Mouse (Mus musculus) adrenal gland, postnatal 0 days (tissue): ENCODE measurements around the gene P3h1. TPM values are rescaled to one million over a fixed set of nuclear protein-coding genes. Genes with fewer than 3 reads are reported as not detected.

Source experiments
- polyA plus RNA-seq: library from polyadenylated mRNA; unstranded; fragments of >200 nt; fragmentation: Nextera tagmentation; extraction: Ambion mirVana; gene quantifications from 2 replicates; pipeline ENCODE4 v1.2.1, GENCODE M21; 2015

Gene P3h1
- 30.4 and 39.4 TPM in 2 replicates for polyA plus RNA-seq

GRCm38 (mm10) chr4:119232410-119233255, at the start of gene P3h1, which contains the start of gene AU022252:
P3h1 (plus strand) TSS chr4:119232915.
AU022252 (minus strand) TSS chr4:119232712.

GRCm38 (mm10) chr4:119189864-119190263, 42.9 kb upstream of the P3h1 start, which contains the start of gene Ermap:
Ermap (minus strand) TSS chr4:119190011.

GRCm38 (mm10) chr4:119194909-119195581, 37.7 kb upstream of the P3h1 start, which contains the start of gene Svbp:
Svbp (plus strand) TSS chr4:119195306.

GRCm38 (mm10) chr4:119218169-119218568, 14.5 kb upstream of the P3h1 start, which contains the start of gene Tmem269:
Tmem269 (minus strand) TSS chr4:119218217.

DNA sequence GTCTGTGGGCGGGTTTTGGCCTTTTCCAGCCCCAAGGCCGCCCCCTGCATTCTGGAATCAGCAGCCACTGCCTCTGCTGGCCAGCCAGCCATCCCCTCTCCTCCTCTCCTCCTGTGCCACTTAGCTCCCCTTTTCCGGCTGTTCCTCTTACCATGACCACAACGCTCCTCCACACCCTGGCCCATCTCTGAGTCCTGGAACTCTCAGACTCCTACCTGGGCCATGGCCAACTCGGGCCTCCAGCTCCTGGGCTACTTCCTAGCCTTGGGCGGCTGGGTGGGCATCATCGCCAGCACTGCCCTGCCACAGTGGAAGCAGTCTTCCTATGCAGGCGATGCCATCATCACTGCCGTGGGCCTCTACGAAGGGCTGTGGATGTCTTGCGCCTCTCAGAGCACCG, 22.6 kb downstream of the P3h1 start, which contains the start of gene Cldn19:
Gene Cldn19, plus strand, starts transcription at position 64 of the 400 bp plus-strand sequence.

DNA sequence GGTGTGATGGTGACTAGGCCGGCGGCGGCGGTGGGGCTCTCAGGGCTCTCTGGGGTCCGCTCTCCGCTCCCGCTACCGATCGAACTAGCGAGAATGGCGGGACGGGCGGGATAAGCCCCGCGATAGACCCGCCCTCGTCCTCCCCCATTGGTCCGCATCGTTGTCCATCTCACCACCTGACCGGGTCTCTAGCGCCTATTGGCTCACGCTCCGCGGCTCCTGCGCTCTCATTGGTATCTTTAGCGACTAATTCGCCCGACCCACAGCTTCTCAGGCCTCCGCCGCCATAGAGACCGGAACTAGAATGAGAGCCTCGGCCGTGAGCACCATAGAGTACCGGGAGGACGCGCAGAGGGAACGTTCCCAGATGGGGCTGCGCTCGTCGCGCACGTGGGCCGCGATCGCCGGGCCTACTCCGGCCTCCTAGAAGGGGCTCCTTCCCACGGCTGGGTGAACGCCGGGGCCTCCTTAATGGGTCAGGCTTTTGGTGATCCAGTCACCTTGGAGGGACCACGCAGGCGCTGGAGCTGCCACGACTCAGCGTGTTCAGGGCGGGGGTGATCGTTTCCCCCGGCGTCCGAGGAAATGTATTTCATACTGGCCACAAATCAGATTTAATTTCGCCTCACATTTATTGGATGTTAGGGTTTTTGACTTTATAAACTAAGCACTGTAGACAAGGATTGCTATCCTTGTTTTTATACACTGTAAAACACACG, 61.9 kb downstream of the P3h1 start, which contains the start of gene Ybx1:
Gene Ybx1, minus strand, starts transcription at position 190 of the 719 bp plus-strand sequence.

Other genes starting within 250 kb of the P3h1 start
- 11.3 and 16.9 TPM in 2 replicates for gene Slc2a1, start 124.2 kb upstream of the P3h1 start, polyA plus RNA-seq
- gene Zfp691, start 58.7 kb upstream of the P3h1 start, polyA plus RNA-seq: 4.9 and 6.4 TPM in 2 replicates
- gene Ermap, start 42.9 kb upstream of the P3h1 start, polyA plus RNA-seq: 5.5 and 11.7 TPM in 2 replicates
- gene Svbp, start 37.6 kb upstream of the P3h1 start, polyA plus RNA-seq: 120 and 153 TPM in 2 replicates
- gene Tmem269, start 14.7 kb upstream of the P3h1 start, polyA plus RNA-seq: 0.11 and 0.36 TPM in 2 replicates
- 23.8 and 31.5 TPM in 2 replicates for gene AU022252, start 203 bp upstream of the P3h1 start, polyA plus RNA-seq
- 0.61 TPM in 1 of 2 replicates, not detected in the other for gene Cldn19, start 22.5 kb downstream of the P3h1 start, polyA plus RNA-seq
- 450 and 484 TPM in 2 replicates for gene Ybx1, start 61.7 kb downstream of the P3h1 start, polyA plus RNA-seq
- 77.7 and 110 TPM in 2 replicates for gene Ppih, start 87.6 kb downstream of the P3h1 start, polyA plus RNA-seq
- gene Ccdc30, start 182.6 kb downstream of the P3h1 start, polyA plus RNA-seq: 22.5 and 24.1 TPM in 2 replicates
- 76.2 and 117 TPM in 2 replicates for gene Ppcs, start 189.5 kb downstream of the P3h1 start, polyA plus RNA-seq
- gene Zmynd12, start 189.9 kb downstream of the P3h1 start, polyA plus RNA-seq: 4.2 and 6.6 TPM in 2 replicates